Mouse (Mus musculus): ENCODE results near the gene Gm10639.
"Not testable (repeated sequence)": the region's sequence is repeated elsewhere in the genome, so short reads cannot be mapped to it uniquely, and the experiment has no call there.

GRCm38 (mm10) chr9:78308122-78308521 is 18.4 kb downstream of the Gm10639 start:
- not testable (repeated sequence) for TF ChIP-seq CTCF (IDR thresholded peaks at IDR 0.05; ENCODE audit: low read depth, low read length); POLR2A (IDR thresholded peaks at IDR 0.05; ENCODE audit: extremely low read depth, insufficient read depth, low read length)
